ENCODE assay signal across 8 mouse cellular contexts in the genomic region with DNA sequence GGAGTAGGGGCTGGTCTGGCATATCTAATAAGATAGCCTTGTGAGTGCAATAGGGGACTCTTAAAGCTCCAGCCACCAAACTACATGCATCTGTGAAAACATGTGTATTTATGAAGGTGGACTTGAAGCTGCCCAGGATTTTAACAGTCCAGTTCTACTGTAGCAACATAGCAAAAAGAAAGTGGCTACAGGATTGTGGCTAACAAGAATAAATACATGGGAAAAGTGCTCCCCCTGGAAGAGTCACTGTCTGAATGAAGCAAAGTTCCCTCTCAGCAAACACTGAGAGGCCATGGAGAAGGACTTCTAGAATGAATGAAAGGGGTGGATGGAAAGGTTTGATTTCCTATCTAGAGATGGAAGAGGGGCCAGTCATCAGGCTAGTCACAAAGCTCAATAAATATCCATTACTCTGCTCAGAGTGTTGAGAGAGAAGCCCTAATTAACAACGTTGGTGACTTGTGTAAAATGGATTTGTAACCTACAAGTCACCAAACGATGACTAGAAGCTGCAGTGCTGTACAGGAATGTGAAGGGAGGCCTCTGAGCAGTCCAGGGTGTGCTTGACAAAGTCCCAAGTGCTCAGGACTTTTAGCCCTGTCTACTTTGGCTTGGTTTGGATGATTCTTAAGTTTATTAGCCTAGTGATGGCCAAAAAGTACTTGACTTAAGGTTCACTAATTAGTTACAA. TPM values are rescaled to one million over a fixed set of nuclear protein-coding genes. Genes with fewer than 3 reads are reported as not detected.
DNase-seq lines count a peak whose midpoint lies in the region; ATAC-seq and TF ChIP-seq lines count a peak whose summit lies in the region.

No protein-coding gene starts in this region.

- no peak for TF ChIP-seq EP300 in liver, embryonic 14.5 days (IDR thresholded peaks at IDR 0.05; ENCODE audit: low read depth)

- ATAC-seq in CD4-positive, CD25-positive, alpha-beta regulatory T cell, adult 4 months: no peak
- no peak for ATAC-seq in heart, embryonic 16.5 days (replicated peaks; ENCODE audit: extremely low read depth, insufficient read depth, low FRiP score)
- ATAC-seq in liver, embryonic 14.5 days (ENCODE audit: insufficient read depth): no peak

- peak overlapping the region; percentile 100 for H3K9ac ChIP-seq in heart, embryonic 16.5 days (ENCODE audit: low read length)
- peak overlapping the region; percentile 84 for H3K9ac ChIP-seq in liver, embryonic 14.5 days (replicated peaks)

- H3K36me3 ChIP-seq in E14TG2a.4 (ENCODE audit: insufficient read depth, low read length): peaks cover 69% of the 10 kb centered on the region
- H3K36me3 ChIP-seq in heart, embryonic 16.5 days (ENCODE audit: control insufficient read depth, insufficient read depth): peaks cover 29% of the 10 kb centered on the region
- peaks cover 54% of the 10 kb centered on the region for H3K36me3 ChIP-seq in liver, embryonic 14.5 days (replicated peaks; ENCODE audit: control insufficient read depth, insufficient read depth, low read depth)

- no peak for TF ChIP-seq CTCF in E14TG2a.4 (conservative IDR thresholded peaks at IDR 0.05; ENCODE audit: low read length)
- TF ChIP-seq CTCF in liver, embryonic 14.5 days (IDR thresholded peaks at IDR 0.05; ENCODE audit: low read depth): no peak

- peak overlapping the region; percentile 99 for H3K27ac ChIP-seq in heart, embryonic 16.5 days (ENCODE audit: low read length)
- peak overlapping the region; percentile 89 for H3K27ac ChIP-seq in liver, embryonic 14.5 days

- H3K4me2 ChIP-seq in heart, embryonic 16.5 days (ENCODE audit: low read depth, low read length): peak overlapping the region; percentile 85
- H3K4me2 ChIP-seq in liver, embryonic 14.5 days (ENCODE audit: low read depth): peak overlapping the region; percentile 98

- 5% methylated on average over 2 of the region's 2 CpGs for WGBS in heart, embryonic 16.5 days
- 27% methylated on average over 2 of the region's 2 CpGs for WGBS in liver, embryonic 14.5 days (ENCODE audit: insufficient replicate concordance)

- peak; percentile 41 for DNase-seq in CD4-positive, CD25-positive, alpha-beta regulatory T cell, adult 2 months (ENCODE audit: low read depth, low spot score)
- DNase-seq in liver, embryonic 14.5 days (ENCODE audit: low read depth in 3 of 3, low spot score in 3 of 3): no peak
- no peak for DNase-seq in urinary bladder, adult 2 months (ENCODE audit: low spot score)
- DNase-seq in right cerebral cortex, postnatal 10 days (ENCODE audit: low spot score in 2 of 2): no peak
- no peak for DNase-seq in spleen, postnatal 14 days (ENCODE audit: low spot score in 2 of 2)

- no peaks in the 10 kb centered on the region for H3K27me3 ChIP-seq in E14TG2a.4 (ENCODE audit: insufficient read depth, low read length)
- no peaks in the 10 kb centered on the region for H3K27me3 ChIP-seq in heart, embryonic 16.5 days (ENCODE audit: control insufficient read depth, insufficient read depth, low read length)
- no peaks in the 10 kb centered on the region for H3K27me3 ChIP-seq in liver, embryonic 14.5 days (ENCODE audit: control insufficient read depth, insufficient read depth, low read length)

- peak overlapping the region; percentile 93 for H3K4me3 ChIP-seq in E14TG2a.4 (replicated peaks; ENCODE audit: low read length)
- H3K4me3 ChIP-seq in heart, embryonic 16.5 days (ENCODE audit: low read length): peak overlapping the region; percentile 99
- peak overlapping the region; percentile 79 to 93 for H3K4me3 ChIP-seq in liver, embryonic 14.5 days (ENCODE audit: insufficient read depth in 1 of 2, low read depth in 2 of 2, low read length in 2 of 2)

- peaks cover 54% of the 10 kb centered on the region for H3K4me1 ChIP-seq in E14TG2a.4 (replicated peaks; ENCODE audit: low read depth, low read length)
- H3K4me1 ChIP-seq in heart, embryonic 16.5 days (ENCODE audit: control insufficient read depth, insufficient read depth, low read length): peaks cover 49% of the 10 kb centered on the region
- H3K4me1 ChIP-seq in liver, embryonic 14.5 days (replicated peaks; ENCODE audit: control insufficient read depth in 2 of 2, insufficient read depth in 2 of 2, low read length in 1 of 2): peaks cover 52 to 54% of the 10 kb centered on the region in 2 experiments

- no peaks in the 10 kb centered on the region for H3K9me3 ChIP-seq in E14TG2a.4 (ENCODE audit: low read length)
- no peaks in the 10 kb centered on the region for H3K9me3 ChIP-seq in heart, embryonic 16.5 days (replicated peaks; ENCODE audit: control insufficient read depth, low read length)
- H3K9me3 ChIP-seq in liver, embryonic 14.5 days (ENCODE audit: control insufficient read depth, low read length): no peaks in the 10 kb centered on the region

RNA-seq across cellular contexts. Expression of gene Mcl1, which starts 2.3 kb away (rescaled TPM):
- polyA plus RNA-seq in CD4-positive, CD25-positive, alpha-beta regulatory T cell, adult 4 months (2017; shearing (Covaris generic)): 10 to 100 TPM; 61.0 to 96.6 TPM
- polyA plus RNA-seq in heart, embryonic 16.5 days (2015; fragmentation: Nextera tagmentation; extraction: Ambion mirVana): 31.9 and 38.3 TPM in 2 replicates
- 26.6 and 34.6 TPM in 2 replicates for polyA plus RNA-seq in liver, embryonic 14.5 days (2012; rRNA removed)
- polyA plus RNA-seq in liver, embryonic 14.5 days (2014; fragmentation: Nextera tagmentation; extraction: Ambion mirVana): 39.2 and 45.0 TPM in 2 replicates
- 90.3 and 106 TPM in 2 replicates for polyA plus RNA-seq in urinary bladder, adult 2 months (2012; rRNA removed)

RNA-seq across cellular contexts. Expression of gene Adamtsl4, which starts 26.8 kb away (rescaled TPM):
- 1 to 10 TPM; 2.3 to 5.2 TPM for polyA plus RNA-seq in CD4-positive, CD25-positive, alpha-beta regulatory T cell, adult 4 months (2017; shearing (Covaris generic))
- polyA plus RNA-seq in heart, embryonic 16.5 days (2015; fragmentation: Nextera tagmentation; extraction: Ambion mirVana): 8.5 and 13.7 TPM in 2 replicates
- polyA plus RNA-seq in liver, embryonic 14.5 days (2012; rRNA removed): 0.12 and 0.43 TPM in 2 replicates
- polyA plus RNA-seq in liver, embryonic 14.5 days (2014; fragmentation: Nextera tagmentation; extraction: Ambion mirVana): 0.17 and 0.47 TPM in 2 replicates
- polyA plus RNA-seq in urinary bladder, adult 2 months (2012; rRNA removed): 52.4 and 58.8 TPM in 2 replicates

RNA-seq across cellular contexts. Expression of gene Ensa, which starts 36.1 kb away (rescaled TPM):
- 10 to 100 TPM; 81.6 to 97.8 TPM for polyA plus RNA-seq in CD4-positive, CD25-positive, alpha-beta regulatory T cell, adult 4 months (2017; shearing (Covaris generic))
- polyA plus RNA-seq in heart, embryonic 16.5 days (2015; fragmentation: Nextera tagmentation; extraction: Ambion mirVana): 51.1 and 53.0 TPM in 2 replicates
- 10.2 and 14.9 TPM in 2 replicates for polyA plus RNA-seq in liver, embryonic 14.5 days (2012; rRNA removed)
- polyA plus RNA-seq in liver, embryonic 14.5 days (2014; fragmentation: Nextera tagmentation; extraction: Ambion mirVana): 26.8 and 27.1 TPM in 2 replicates
- polyA plus RNA-seq in urinary bladder, adult 2 months (2012; rRNA removed): 31.6 and 45.7 TPM in 2 replicates
